Mouse (Mus musculus) cerebellum, postnatal 25 days (tissue): ENCODE measurements around the gene Caap1.

Source experiments
- DNase-seq, 2 experiments: peaks; one replicate each; pipeline ENCODE4 v3.0.0; 2021; ENCODE audit warnings: mixed read lengths in 2 of 2

Caap1 gene

DNA sequence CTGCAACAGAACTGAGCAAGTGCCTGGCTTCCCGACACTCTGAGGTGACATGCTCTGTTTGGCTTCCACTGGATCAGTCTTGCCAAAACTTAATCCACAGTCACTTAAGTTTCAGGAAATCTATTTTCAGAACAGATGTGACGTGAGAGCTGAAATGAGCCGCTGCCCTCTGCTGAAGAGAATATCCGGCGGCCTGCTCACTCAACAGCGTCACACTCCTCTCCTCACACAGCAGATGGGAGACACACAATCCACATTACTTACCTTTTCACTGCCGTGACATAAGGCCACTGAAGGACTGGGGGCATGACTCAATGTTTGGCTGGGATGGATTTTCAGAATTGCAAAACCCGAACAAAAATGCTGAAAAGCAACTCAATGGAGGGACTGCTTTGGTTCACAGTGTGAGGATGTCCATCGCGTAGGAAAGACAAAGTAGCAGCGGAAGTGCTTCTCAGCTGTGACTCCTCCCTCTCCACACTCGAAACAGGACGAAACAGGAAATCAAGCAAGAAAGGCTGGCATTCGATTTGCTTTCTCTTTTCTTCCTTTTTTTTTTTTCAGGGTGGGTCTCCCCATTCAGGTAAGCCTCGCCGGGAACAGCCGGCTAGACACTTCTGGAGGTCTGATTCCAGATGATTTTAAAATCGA is 79.7 kb downstream of the Caap1 start:
- no peak for DNase-seq

DNA sequence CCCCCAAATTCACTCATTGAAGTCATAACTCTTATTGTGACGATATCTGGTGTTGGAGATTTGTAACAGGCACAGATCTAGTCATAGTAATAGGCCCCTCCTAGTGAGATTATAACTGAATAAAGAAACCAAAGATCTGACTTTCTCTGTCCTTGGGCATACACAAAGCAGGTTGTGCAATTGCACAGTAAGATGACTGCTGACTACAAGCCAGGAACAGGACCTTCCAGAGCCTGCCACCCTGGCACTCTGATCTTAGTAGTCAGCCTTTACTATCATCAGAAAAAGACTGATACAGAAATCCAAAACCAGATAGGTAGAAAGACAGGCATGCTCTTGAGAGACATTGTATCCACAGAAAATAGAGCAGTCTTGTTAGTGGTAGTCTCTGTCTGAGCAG is 83.3 kb downstream of the Caap1 start:
- DNase-seq: no peak

DNA sequence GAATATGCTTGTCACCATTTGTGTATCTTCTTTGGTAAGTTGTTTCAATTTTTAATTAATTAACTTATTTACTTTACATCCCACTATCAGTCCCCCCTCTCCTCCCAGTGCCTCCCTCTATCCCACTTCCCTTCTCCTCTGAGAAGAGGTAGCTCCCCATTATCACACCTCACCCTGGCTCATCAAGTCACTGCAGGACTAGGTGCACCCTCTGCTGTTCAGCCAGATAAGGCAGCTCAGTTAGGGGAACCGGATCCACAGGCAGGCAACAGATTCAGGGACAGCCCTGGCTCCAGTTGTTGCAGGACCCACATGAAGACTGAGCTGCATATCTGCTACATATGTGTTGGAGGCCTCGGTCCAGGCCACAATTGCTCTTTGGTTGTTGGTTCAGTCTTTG is 97.2 kb downstream of the Caap1 start:
- no peak for DNase-seq

DNA sequence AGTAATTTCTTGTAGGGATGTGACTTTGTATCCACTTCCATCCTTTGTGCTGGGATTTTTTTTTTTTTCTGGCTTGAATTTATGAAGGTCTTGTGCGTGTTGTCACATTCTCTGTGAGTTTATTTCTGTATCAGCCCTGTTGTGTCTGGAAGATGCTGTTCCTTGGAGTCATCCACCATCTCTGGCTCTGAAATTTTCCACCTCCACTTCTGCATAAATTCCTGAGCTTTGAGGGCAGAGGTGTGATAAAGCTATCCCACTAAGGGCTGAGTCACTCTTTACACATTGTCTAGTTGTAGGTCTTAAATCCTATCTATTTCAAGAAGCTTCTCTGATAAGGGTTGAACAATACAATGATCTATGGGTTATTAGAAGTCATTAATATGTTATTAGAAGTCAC is 101.7 kb downstream of the Caap1 start:
- DNase-seq: no peak
